Mouse (Mus musculus): ENCODE data around the gene Ugt1a6a. TPM values are rescaled to one million over a fixed set of nuclear protein-coding genes. Genes with fewer than 3 reads are reported as not detected.
"Not testable (repeated sequence)": the region's sequence is repeated elsewhere in the genome, so short reads cannot be mapped to it uniquely, and the experiment has no call there.

Ugt1a6a gene
- polyA plus RNA-seq, 1 experiment from 2014 or later, result 5.0 TPM

GRCm38 (mm10) chr1:88103697-88104468, 30.7 kb upstream of the Ugt1a6a start:
- 78% methylated on average over 4 of the region's 5 CpGs for WGBS
- not testable (repeated sequence) for DNase-seq (ENCODE audit: low spot score)

GRCm38 (mm10) chr1:88104667-88105430, 29.8 kb upstream of the Ugt1a6a start:
- Histone ChIP-seq H3K4me2 (replicated peaks) (no peak overlapping the region), H3K9ac (no peak overlapping the region), H3K9me3 (ENCODE audit: control insufficient read depth, low read length) (no peaks in the 10 kb centered on the region), H3K4me1 (replicated peaks; ENCODE audit: control insufficient read depth, insufficient read depth, low read length) (no peaks in the 10 kb centered on the region), H3K36me3 (replicated peaks; ENCODE audit: control insufficient read depth, insufficient read depth) (no peaks in the 10 kb centered on the region), H3K27me3 (ENCODE audit: control insufficient read depth, insufficient read depth, low read length) (no peaks in the 10 kb centered on the region), H3K4me3 (replicated peaks; ENCODE audit: low read length) (no peak overlapping the region), H3K27ac (no peak overlapping the region)
- DNase-seq (ENCODE audit: low spot score) (no peak), ATAC-seq (ENCODE audit: low FRiP score) (no peak)
- WGBS, result 94% methylated on average over 1 of the region's 1 CpGs

More at GRCm38 (mm10) chr1:88103697-88104468, 30.7 kb upstream of the Ugt1a6a start:
- not testable (repeated sequence) for ATAC-seq (ENCODE audit: low FRiP score); H3K27ac ChIP-seq; H3K4me3 ChIP-seq (replicated peaks; ENCODE audit: low read length); H3K36me3 ChIP-seq (replicated peaks; ENCODE audit: control insufficient read depth, insufficient read depth); H3K9me3 ChIP-seq (ENCODE audit: control insufficient read depth, low read length); H3K9ac ChIP-seq; H3K4me2 ChIP-seq (replicated peaks); H3K27me3 ChIP-seq (ENCODE audit: control insufficient read depth, insufficient read depth, low read length); H3K4me1 ChIP-seq (replicated peaks; ENCODE audit: control insufficient read depth, insufficient read depth, low read length)

GRCm38 (mm10) chr1:88105656-88106055, 29.0 kb upstream of the Ugt1a6a start:
- 63% methylated on average over 2 of the region's 2 CpGs for WGBS
- no peak for DNase-seq (ENCODE audit: low spot score)
- Histone ChIP-seq H3K27ac (no peak overlapping the region), H3K9me3 (ENCODE audit: control insufficient read depth, low read length) (no peaks in the 10 kb centered on the region), H3K4me1 (replicated peaks; ENCODE audit: control insufficient read depth, insufficient read depth, low read length) (no peaks in the 10 kb centered on the region), H3K9ac (no peak overlapping the region), H3K27me3 (ENCODE audit: control insufficient read depth, insufficient read depth, low read length) (no peaks in the 10 kb centered on the region), H3K36me3 (replicated peaks; ENCODE audit: control insufficient read depth, insufficient read depth) (no peaks in the 10 kb centered on the region), H3K4me3 (replicated peaks; ENCODE audit: low read length) (no peak overlapping the region), H3K4me2 (replicated peaks) (no peak overlapping the region)
- no peak for ATAC-seq (ENCODE audit: low FRiP score)

DNA sequence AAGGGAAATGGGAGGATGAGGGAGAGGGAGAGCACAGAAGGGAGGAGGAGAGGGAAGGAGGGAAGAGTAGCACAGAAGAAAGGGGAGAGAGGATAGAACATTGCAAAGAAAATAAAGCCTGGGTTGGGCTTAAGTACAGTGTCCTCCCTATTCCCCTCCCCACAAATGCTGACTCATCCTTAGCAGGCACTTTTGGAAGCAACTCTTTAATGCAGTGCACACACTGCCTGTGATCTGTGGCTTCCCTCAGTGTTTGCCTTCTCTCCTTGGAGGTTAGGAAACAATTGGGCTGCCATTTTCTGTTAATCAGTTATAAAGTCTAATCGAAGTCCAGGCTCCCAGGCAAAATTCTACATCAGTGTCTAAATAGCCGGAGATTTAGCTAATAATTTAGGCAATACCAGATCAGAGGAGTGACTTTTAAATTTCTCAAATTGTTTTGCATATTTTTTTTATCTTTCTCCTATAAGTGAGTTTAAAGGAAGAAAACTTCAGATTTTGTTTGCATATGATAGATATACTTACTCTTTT, 25.5 kb upstream of the Ugt1a6a start:
- H3K9ac ChIP-seq; ATAC-seq (ENCODE audit: low FRiP score); H3K36me3 ChIP-seq (replicated peaks; ENCODE audit: control insufficient read depth, insufficient read depth); H3K4me2 ChIP-seq (replicated peaks); H3K4me1 ChIP-seq (replicated peaks; ENCODE audit: control insufficient read depth, insufficient read depth, low read length); H3K27me3 ChIP-seq (ENCODE audit: control insufficient read depth, insufficient read depth, low read length); H3K27ac ChIP-seq; H3K4me3 ChIP-seq (replicated peaks; ENCODE audit: low read length); DNase-seq (ENCODE audit: low spot score); H3K9me3 ChIP-seq (ENCODE audit: control insufficient read depth, low read length): not testable (repeated sequence)
- WGBS, result 75% methylated on average over 2 of the region's 2 CpGs

- ATAC-seq (ENCODE audit: low FRiP score); DNase-seq (ENCODE audit: low spot score); H3K4me3 ChIP-seq (replicated peaks; ENCODE audit: low read length); H3K4me2 ChIP-seq (replicated peaks); H3K27me3 ChIP-seq (ENCODE audit: control insufficient read depth, insufficient read depth, low read length); H3K9me3 ChIP-seq (ENCODE audit: control insufficient read depth, low read length); H3K4me1 ChIP-seq (replicated peaks; ENCODE audit: control insufficient read depth, insufficient read depth, low read length); H3K36me3 ChIP-seq (replicated peaks; ENCODE audit: control insufficient read depth, insufficient read depth); H3K27ac ChIP-seq; H3K9ac ChIP-seq: not testable (repeated sequence)
- 82% methylated on average over 2 of the region's 2 CpGs for WGBS
Measured at GRCm38 (mm10) chr1:88109604-88110003, 25.0 kb upstream of the Ugt1a6a start.

- H3K4me2 ChIP-seq (replicated peaks), result not testable (repeated sequence)
Measured at GRCm38 (mm10) chr1:88112769-88113168, 21.8 kb upstream of the Ugt1a6a start.

DNA sequence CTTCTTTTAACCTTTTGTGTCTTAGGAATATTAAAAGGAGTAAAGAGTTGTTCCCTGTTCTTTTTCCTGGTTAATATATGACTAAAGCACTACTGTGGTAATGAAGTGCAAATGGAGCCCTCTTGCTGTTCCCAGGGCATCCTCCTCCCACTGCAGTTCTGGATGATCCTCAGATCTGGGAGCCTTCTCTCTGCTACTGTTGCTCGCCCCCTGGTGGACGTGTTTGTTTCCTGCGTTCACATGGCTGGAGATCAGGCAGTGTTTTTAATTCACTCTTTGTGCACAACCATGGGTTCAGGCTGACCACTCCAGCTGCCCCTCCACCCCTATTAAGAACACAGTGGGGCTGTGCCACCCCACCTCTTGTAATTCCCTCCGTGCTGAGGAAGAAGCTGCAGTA, 14.1 kb upstream of the Ugt1a6a start:
- not testable (repeated sequence) for H3K4me2 ChIP-seq (replicated peaks); H3K9me3 ChIP-seq (ENCODE audit: control insufficient read depth, low read length); H3K27ac ChIP-seq; H3K9ac ChIP-seq; H3K27me3 ChIP-seq (ENCODE audit: control insufficient read depth, insufficient read depth, low read length); DNase-seq (ENCODE audit: low spot score); H3K4me3 ChIP-seq (replicated peaks; ENCODE audit: low read length); ATAC-seq (ENCODE audit: low FRiP score); H3K4me1 ChIP-seq (replicated peaks; ENCODE audit: control insufficient read depth, insufficient read depth, low read length); H3K36me3 ChIP-seq (replicated peaks; ENCODE audit: control insufficient read depth, insufficient read depth)
- 12% methylated on average over 4 of the region's 4 CpGs for WGBS

More at GRCm38 (mm10) chr1:88112769-88113168, 21.8 kb upstream of the Ugt1a6a start:
- H3K27me3 ChIP-seq (ENCODE audit: control insufficient read depth, insufficient read depth, low read length); H3K9me3 ChIP-seq (ENCODE audit: control insufficient read depth, low read length); DNase-seq (ENCODE audit: low spot score); H3K36me3 ChIP-seq (replicated peaks; ENCODE audit: control insufficient read depth, insufficient read depth); ATAC-seq (ENCODE audit: low FRiP score); H3K9ac ChIP-seq; H3K27ac ChIP-seq; H3K4me1 ChIP-seq (replicated peaks; ENCODE audit: control insufficient read depth, insufficient read depth, low read length); H3K4me3 ChIP-seq (replicated peaks; ENCODE audit: low read length): not testable (repeated sequence)
- WGBS, result 97% methylated on average over 6 of the region's 6 CpGs

GRCm38 (mm10) chr1:88121521-88121920, 13.1 kb upstream of the Ugt1a6a start:
- not testable (repeated sequence) for H3K4me1 ChIP-seq (replicated peaks; ENCODE audit: control insufficient read depth, insufficient read depth, low read length); H3K27me3 ChIP-seq (ENCODE audit: control insufficient read depth, insufficient read depth, low read length); H3K4me2 ChIP-seq (replicated peaks); DNase-seq (ENCODE audit: low spot score); H3K27ac ChIP-seq; H3K9ac ChIP-seq; ATAC-seq (ENCODE audit: low FRiP score); H3K36me3 ChIP-seq (replicated peaks; ENCODE audit: control insufficient read depth, insufficient read depth); H3K4me3 ChIP-seq (replicated peaks; ENCODE audit: low read length); H3K9me3 ChIP-seq (ENCODE audit: control insufficient read depth, low read length)
- no CpG with 5 or more reads among the region's 1 CpGs for WGBS

GRCm38 (mm10) chr1:88125827-88126360, 8.7 kb upstream of the Ugt1a6a start:
- H3K4me2 ChIP-seq (replicated peaks); ATAC-seq (ENCODE audit: low FRiP score): not testable (repeated sequence)
- 84% methylated on average over 3 of the region's 4 CpGs for WGBS

More at GRCm38 (mm10) chr1:88125827-88126360, 8.7 kb upstream of the Ugt1a6a start:
- not testable (repeated sequence) for DNase-seq (ENCODE audit: low spot score); H3K27ac ChIP-seq; H3K9ac ChIP-seq; H3K4me1 ChIP-seq (replicated peaks; ENCODE audit: control insufficient read depth, insufficient read depth, low read length); H3K36me3 ChIP-seq (replicated peaks; ENCODE audit: control insufficient read depth, insufficient read depth); H3K27me3 ChIP-seq (ENCODE audit: control insufficient read depth, insufficient read depth, low read length); H3K9me3 ChIP-seq (ENCODE audit: control insufficient read depth, low read length); H3K4me3 ChIP-seq (replicated peaks; ENCODE audit: low read length)
